In genomic region chr12:112769751-112770150, GRCm38 (mm10) we compare ENCODE assay signal across 26 mouse cellular contexts. TPM values are rescaled to one million over a fixed set of nuclear protein-coding genes. Genes with fewer than 3 reads are reported as not detected.
"Had no signal": no experiment of that assay in that cellular context is flagged by ENCODE, and none has a peak within 500 bp of the region (broad histone marks: within the 10 kb centered on the region; RNA-seq: fewer than 3 reads in every experiment).

No protein-coding gene starts in this region.

- DNase-seq: gastrocnemius, adult 2 months; gastrocnemius, postnatal 10 days; gastrocnemius, postnatal 25 days; heart, postnatal 14 days; kidney, adult 18-20 months; kidney, adult 8-10 months; kidney, postnatal 10 days; kidney, postnatal 25 days; kidney, postnatal 4 days; liver; liver, embryonic 13.5 days had no signal

- H3K9ac ChIP-seq: heart, embryonic 13.5 days; heart, embryonic 15.5 days; hindbrain, embryonic 12.5 days; hindbrain, embryonic 14.5 days; limb, embryonic 12.5 days; liver, embryonic 13.5 days; liver, embryonic 15.5 days had no signal

- H3K4me2 ChIP-seq: heart, embryonic 15.5 days; hindbrain, embryonic 12.5 days; hindbrain, embryonic 14.5 days; limb, embryonic 12.5 days; liver, embryonic 11.5 days; liver, embryonic 13.5 days; liver, embryonic 15.5 days had no signal

- H3K27me3 ChIP-seq: hindbrain, embryonic 12.5 days; limb, embryonic 12.5 days; liver, embryonic 15.5 days had no signal

- H3K4me1 ChIP-seq: hindbrain, embryonic 12.5 days; limb, embryonic 12.5 days; liver, embryonic 13.5 days; liver, embryonic 15.5 days had no signal

- H3K27ac ChIP-seq: gastrocnemius, adult 2 months; heart, embryonic 13.5 days; heart, embryonic 15.5 days; hindbrain, embryonic 12.5 days; hindbrain, embryonic 14.5 days; layer of hippocampus, adult 2 months; left cerebral cortex, adult 2 months; limb, embryonic 10.5 days; limb, embryonic 12.5 days; liver, embryonic 13.5 days; liver, embryonic 15.5 days had no signal

- H3K36me3 ChIP-seq: heart, embryonic 13.5 days; heart, embryonic 15.5 days; hindbrain, embryonic 10.5 days; hindbrain, embryonic 12.5 days; limb, embryonic 10.5 days; limb, embryonic 12.5 days; liver, embryonic 13.5 days; liver, embryonic 15.5 days had no signal

- ATAC-seq: hindbrain, embryonic 16.5 days; inflammation-experienced regulatory T-cells, adult 6 months; intestine, embryonic 16.5 days had no signal

- H3K4me3 ChIP-seq: gastrocnemius, adult 2 months; heart, embryonic 13.5 days; heart, embryonic 15.5 days; hindbrain, embryonic 10.5 days; hindbrain, embryonic 12.5 days; layer of hippocampus, adult 2 months; left cerebral cortex, adult 2 months; limb, embryonic 10.5 days; limb, embryonic 12.5 days; liver, embryonic 13.5 days; liver, embryonic 15.5 days had no signal

- H3K9me3 ChIP-seq: heart, embryonic 13.5 days; heart, embryonic 15.5 days; hindbrain, embryonic 12.5 days; limb, embryonic 10.5 days; liver, embryonic 13.5 days; liver, embryonic 15.5 days had no signal

RNA-seq across cellular contexts. Expression of gene Ahnak2, which starts 32.7 kb away (rescaled TPM):
- total RNA-seq: granulocyte monocyte progenitor cell, adult 5-6 weeks had no signal
- polyA plus RNA-seq: inflammation-experienced regulatory T-cells, adult 6 months had no signal
